Mouse (Mus musculus) spleen, embryonic (tissue): ENCODE measurements around the gene Eya2.
"Not testable (repeated sequence)": the region's sequence is repeated elsewhere in the genome, so short reads cannot be mapped to it uniquely, and the experiment has no call there.

Experiments used
- CTCF ChIA-PET: fragments of 350-600 bp; sonication (Branson Sonifier 250); formaldehyde crosslinking; loops from one replicate; lab custom pipeline; 2022; lab: Charles Lee

The Eya2 gene

GRCm38 (mm10) chr2:165594907-165595675, at the start of gene Eya2:
Eya2 (plus strand) TSS chr2:165595032.
- CTCF ChIA-PET: no interaction called here

DNA sequence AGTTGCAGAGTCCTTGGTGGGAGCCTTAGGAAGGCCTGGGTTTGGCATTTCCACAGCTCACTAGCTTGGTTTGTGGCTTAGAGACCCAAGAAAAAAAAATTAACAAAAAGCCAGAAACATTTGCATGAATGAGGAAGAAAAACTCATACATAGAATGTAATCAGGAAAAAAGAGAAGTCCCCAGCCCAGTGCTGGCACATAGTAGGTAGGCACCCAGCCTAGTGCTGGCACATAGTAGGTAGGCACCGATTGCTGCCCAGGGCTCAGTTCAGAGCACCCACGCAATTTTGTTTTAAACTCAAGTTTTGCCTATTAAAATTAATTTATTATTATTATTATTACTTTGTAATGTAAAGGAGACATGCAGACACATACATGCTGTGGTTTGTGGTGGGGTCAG, 49.1 kb upstream of the Eya2 start:
- CTCF ChIA-PET: no interaction called here

DNA sequence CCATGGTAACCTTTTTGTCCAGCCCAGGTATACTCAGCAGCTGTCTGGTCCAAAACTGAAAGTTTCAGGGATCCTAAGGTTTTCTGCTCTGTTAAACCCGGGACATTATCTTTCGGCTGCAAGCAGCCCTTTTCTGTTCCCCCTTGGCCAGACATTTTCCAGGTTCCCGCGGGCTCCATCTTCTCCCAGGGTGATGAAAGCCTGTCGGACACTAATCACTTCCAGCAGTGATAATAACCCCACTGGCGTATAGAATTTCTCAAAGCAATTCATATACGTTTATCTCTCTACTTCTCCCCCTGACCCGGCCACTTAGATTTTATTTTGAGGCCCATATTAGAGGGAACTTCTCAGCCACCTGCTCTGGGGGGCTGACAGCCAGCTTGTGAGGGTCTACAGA, 48.5 kb upstream of the Eya2 start:
- CTCF ChIA-PET: no interaction called here

- CTCF ChIA-PET: no interaction called here
Observed at GRCm38 (mm10) chr2:165547410-165547809, 47.4 kb upstream of the Eya2 start.

GRCm38 (mm10) chr2:165548627-165549026, 46.2 kb upstream of the Eya2 start:
- CTCF ChIA-PET: interaction anchor here (0.5 kb wide), 1 partner anchor 1961 kb away, joined by 11 read pairs; no protein-coding TSS in a partner anchor

- CTCF ChIA-PET: not testable (repeated sequence)
Observed at GRCm38 (mm10) chr2:165550410-165550809, 44.4 kb upstream of the Eya2 start.

DNA sequence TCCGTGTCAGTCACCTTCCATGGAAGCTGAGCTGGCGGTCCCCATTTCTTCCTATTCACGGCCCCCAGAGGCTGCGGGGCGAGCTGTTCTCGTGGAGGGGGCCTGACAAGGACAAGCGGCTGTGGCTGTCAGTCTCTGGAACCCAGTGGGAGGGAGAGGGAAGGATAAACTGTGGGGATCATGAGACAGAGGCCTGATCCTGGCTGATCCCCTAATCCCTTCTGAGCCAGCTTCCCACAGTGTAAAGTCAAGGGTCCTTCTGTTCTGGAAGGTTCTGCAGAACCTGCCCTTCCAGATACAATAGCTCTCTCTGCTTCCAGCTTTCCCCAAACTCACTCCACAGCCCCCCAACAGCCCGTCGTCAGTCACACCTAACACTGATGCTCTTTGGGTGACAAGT, 40.8 kb upstream of the Eya2 start:
- CTCF ChIA-PET: no interaction called here

DNA sequence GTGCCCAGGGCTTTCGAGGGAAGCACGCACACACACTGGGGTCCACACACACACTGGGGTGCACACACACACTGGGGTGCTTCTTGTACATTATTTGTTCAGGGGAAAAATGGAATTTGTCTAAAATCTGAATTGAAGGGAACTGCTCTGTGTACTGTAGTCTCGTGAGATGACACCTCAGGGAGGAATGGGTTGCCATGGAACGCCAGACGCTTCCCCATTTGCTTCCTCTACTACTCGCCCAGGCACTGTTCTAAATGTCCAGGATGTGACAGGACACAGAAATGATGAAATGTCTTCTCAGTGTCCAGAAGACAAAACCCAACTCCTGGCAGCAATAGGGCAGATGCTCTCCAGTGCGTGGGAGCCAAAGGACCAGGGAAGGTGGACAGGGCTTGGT, 37.6 kb upstream of the Eya2 start:
- CTCF ChIA-PET: no interaction called here

- CTCF ChIA-PET: no interaction called here
Observed at GRCm38 (mm10) chr2:165558916-165559315, 35.9 kb upstream of the Eya2 start.

DNA sequence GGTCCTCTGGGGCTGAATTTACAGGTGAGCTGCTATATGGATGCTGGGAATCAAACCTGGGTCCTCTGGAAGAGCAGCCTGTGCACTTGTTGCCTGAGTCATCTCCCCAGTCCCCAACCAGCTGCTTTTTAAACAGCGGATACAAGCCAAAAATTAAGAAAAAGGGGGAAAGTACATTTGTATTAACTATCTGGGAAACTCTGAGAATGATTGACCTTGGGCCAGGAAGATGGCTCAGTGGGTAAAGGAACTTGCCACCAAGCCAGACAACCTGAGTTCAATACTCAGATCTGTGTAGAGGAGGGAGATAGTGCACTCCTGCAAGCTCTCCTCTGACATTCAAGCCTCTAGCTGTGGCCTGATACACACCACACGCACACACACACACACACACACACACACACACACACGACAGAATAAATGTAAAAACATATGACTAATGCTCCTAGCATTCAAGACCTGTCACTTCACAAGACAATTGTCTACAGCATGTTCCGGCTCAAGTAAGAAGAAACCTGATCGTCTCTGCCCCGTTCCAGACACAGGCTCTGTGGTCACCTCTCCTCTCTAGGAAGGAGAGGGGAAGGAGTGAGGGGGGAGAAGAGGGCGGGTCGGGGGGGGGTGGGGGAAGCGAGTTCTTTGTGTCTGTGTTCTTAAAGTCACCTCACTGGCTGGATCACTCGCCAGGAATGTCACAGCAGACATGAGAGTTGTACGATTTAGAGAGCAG, 35.2 kb upstream of the Eya2 start:
- CTCF ChIA-PET: no interaction called here

- CTCF ChIA-PET: no interaction called here
Observed at GRCm38 (mm10) chr2:165561861-165562260, 33.0 kb upstream of the Eya2 start.

- CTCF ChIA-PET: no interaction called here
Observed at GRCm38 (mm10) chr2:165563298-165564058, 31.4 kb upstream of the Eya2 start.

GRCm38 (mm10) chr2:165564101-165564500, 30.7 kb upstream of the Eya2 start:
- CTCF ChIA-PET: no interaction called here

- CTCF ChIA-PET: interaction anchor here (0.7 kb wide), 1 partner anchor 175 kb away, joined by 3 read pairs; no protein-coding TSS in a partner anchor
Observed at GRCm38 (mm10) chr2:165564620-165565019, 30.2 kb upstream of the Eya2 start.

DNA sequence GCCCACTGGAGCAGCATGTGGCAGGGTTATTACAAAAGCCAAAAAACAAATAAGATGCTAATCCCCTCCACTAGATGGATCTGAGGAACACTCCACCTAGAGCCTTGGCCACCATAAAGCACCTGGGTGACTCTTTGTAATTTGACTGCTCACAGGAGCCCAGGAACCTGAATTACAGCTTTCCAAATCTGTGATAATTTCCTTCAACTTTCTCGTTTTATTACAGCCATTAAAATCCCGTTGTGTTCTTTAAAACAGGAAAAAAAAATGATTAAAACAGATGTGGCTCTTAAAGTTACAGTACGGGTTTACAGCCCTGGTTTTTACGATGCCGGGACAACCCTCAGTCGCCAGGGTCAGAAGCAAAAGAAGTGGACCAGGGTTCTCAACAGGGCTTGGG, 27.9 kb upstream of the Eya2 start:
- CTCF ChIA-PET: no interaction called here

DNA sequence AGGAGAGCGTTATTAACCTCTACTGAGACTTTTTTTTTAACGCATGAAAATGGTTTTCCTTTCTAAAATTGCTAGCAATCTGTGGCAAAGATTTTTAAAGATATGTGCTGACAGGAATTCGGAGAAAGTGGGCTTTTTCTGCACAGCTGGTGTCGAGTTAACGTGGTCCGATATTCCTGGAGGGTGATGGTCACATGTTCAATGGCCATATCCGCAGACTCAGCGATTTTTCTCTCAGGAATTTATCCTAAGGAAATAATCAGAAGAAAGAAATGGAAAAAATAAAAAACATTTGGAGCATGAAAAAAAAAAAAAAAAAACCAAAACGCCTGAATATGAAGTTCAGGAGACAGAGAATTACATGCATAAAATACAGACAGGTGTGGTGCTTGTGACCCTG, 27.0 kb upstream of the Eya2 start:
- CTCF ChIA-PET: no interaction called here

- CTCF ChIA-PET: no interaction called here
Observed at GRCm38 (mm10) chr2:165568911-165569310, 25.9 kb upstream of the Eya2 start.

GRCm38 (mm10) chr2:165571216-165571778, 23.5 kb upstream of the Eya2 start:
- CTCF ChIA-PET: no interaction called here

GRCm38 (mm10) chr2:165583044-165583443, 11.8 kb upstream of the Eya2 start:
- CTCF ChIA-PET: no interaction called here

DNA sequence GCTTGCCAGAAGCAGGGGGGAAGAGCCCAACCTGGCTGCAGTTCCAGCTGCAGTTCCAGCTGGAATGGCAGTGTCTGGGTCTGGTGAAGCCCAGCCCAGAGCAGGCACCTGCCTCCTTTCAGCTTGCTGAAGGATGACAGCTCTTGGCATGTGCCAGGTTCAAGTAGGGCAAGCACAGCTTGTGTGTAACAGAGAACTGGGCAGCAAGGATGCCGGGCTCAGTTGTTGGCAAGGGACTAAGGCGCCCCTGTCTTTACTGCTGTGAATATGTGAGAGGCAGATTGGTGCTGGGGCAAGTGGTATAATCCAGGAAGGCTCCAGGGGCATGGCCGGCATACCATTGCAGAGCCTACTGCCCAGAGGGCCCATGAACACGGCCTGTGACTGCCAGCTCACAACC, 11.3 kb upstream of the Eya2 start:
- CTCF ChIA-PET: no interaction called here

DNA sequence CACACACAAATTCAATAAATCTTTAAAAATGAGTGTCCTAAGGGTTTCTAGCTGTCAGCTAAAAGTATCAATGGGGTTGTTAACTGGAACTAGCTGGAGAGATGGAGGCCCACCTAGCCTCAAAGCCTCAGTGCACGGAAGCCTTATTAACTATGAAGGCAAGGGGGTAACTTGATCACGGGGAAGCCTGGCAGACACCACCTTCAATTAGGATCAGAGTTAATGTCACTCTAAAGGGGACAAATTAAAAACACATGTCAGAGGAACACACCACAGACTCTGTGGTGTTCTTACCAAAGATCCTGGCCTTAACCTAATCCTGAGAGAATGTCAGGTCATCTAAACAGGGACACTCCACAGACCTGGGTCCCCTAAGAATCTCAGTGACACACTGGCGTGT, 10.3 kb upstream of the Eya2 start:
- CTCF ChIA-PET: no interaction called here

GRCm38 (mm10) chr2:165590742-165591141, 4.1 kb upstream of the Eya2 start:
- CTCF ChIA-PET: no interaction called here
